Mouse (Mus musculus) kidney, embryonic 14.5 days (tissue): ENCODE measurements around the gene Nr2c2. TPM values are rescaled to one million over a fixed set of nuclear protein-coding genes. Genes with fewer than 3 reads are reported as not detected.

Experiments used
- ATAC-seq: fragments of 200-750 bp; cut with Nextera tagmentation; 2 replicates; pipeline ENCODE4 v1.8.0; 2017; ENCODE audit warnings: moderate number of reproducible peaks, mild to moderate bottlenecking, moderate TSS enrichment, moderate library complexity; ENCODE audit not compliant: low FRiP score, low TSS enrichment
- H3K27ac ChIP-seq: fragments of 300-500 bp; sonication (generic); 2 replicates; pipeline ENCODE4 v1.5.1; 2014; ENCODE audit warnings: low read depth, mild to moderate bottlenecking, low read length, moderate library complexity, mixed read lengths
- H3K27me3 ChIP-seq: fragments of 300-500 bp; sonication (generic); 2 replicates; pipeline ENCODE4 v1.6.1; 2014; ENCODE audit warnings: mild to moderate bottlenecking, low read length; ENCODE audit not compliant: control insufficient read depth, insufficient read depth
- H3K36me3 ChIP-seq: fragments of 300-500 bp; sonication (generic); 2 replicates; pipeline ENCODE4 v1.6.1; 2014; ENCODE audit warnings: low read length, mixed read lengths; ENCODE audit not compliant: control insufficient read depth, insufficient read depth
- H3K4me1 ChIP-seq: fragments of 300-500 bp; sonication (generic); 2 replicates; pipeline ENCODE4 v1.6.1; 2014; ENCODE audit warnings: low read length, mixed read lengths; ENCODE audit not compliant: control insufficient read depth, insufficient read depth
- H3K4me2 ChIP-seq: fragments of 300-500 bp; sonication (generic); replicated peaks from 2 replicates; pipeline ENCODE4 v1.6.1; 2014; ENCODE audit warnings: low read depth, mild to moderate bottlenecking, low read length
- H3K4me3 ChIP-seq: fragments of 300-500 bp; sonication (generic); 2 replicates; pipeline ENCODE4 v1.5.1; 2014; ENCODE audit warnings: mild to moderate bottlenecking, low read length
- H3K9ac ChIP-seq: fragments of 300-500 bp; sonication (generic); 2 replicates; pipeline ENCODE4 v1.6.1; 2014; ENCODE audit warnings: low read depth, mild to moderate bottlenecking, low read length, moderate library complexity
- H3K9me3 ChIP-seq: fragments of 300-500 bp; sonication (generic); 2 replicates; pipeline ENCODE4 v1.6.1; 2016; ENCODE audit warnings: low read length; ENCODE audit not compliant: control insufficient read depth
- WGBS: fragments of 180-500 bp; shearing (Covaris S2); extraction: QIAGEN DNeasy Blood & Tissue Kit; methylation state at CpG from one replicate; pipeline ENCODE4 v1.1.7; 2014; 5-methylcytosine and 5-hydroxymethylcytosine counted together
- polyA plus RNA-seq: library from polyadenylated mRNA; unstranded; fragments of >200 nt; fragmentation: Nextera tagmentation; extraction: Ambion mirVana; gene quantifications from 2 replicates; pipeline ENCODE4 v1.2.1, GENCODE M21; 2014

Nr2c2 gene
- polyA plus RNA-seq, 1 experiment from 2014 or later: 25.4 TPM

DNA sequence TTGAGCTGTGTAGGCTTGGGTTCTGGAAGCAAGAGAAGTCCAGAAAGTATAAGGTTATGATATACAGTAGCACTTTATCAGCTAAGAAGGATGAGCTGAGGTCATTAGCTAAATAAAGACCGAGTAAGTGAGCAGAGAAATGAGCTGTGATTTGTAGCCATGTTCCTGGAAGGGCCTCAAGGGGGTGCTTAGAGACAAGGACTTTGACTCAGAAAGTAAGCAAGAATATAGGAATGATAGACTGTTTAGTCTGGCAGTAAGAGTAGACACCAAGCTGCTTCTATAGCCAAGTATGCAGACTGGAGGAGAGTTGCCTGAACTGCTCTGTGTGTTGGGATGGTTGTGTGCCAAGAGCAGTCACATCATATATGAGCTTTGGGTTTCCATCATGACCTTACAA lies 62.6 kb downstream of the Nr2c2 start:
- Histone ChIP-seq H3K9ac (no peak overlapping the region), H3K36me3 (peaks cover 86% of the 10 kb centered on the region), H3K27ac (no peak overlapping the region), H3K9me3 (no peaks in the 10 kb centered on the region), H3K4me2 (no peak overlapping the region), H3K4me1 (no peaks in the 10 kb centered on the region), H3K4me3 (no peak overlapping the region), H3K27me3 (no peaks in the 10 kb centered on the region)
- ATAC-seq: no peak
- WGBS: 51% methylated on average over 1 of the region's 1 CpGs

DNA sequence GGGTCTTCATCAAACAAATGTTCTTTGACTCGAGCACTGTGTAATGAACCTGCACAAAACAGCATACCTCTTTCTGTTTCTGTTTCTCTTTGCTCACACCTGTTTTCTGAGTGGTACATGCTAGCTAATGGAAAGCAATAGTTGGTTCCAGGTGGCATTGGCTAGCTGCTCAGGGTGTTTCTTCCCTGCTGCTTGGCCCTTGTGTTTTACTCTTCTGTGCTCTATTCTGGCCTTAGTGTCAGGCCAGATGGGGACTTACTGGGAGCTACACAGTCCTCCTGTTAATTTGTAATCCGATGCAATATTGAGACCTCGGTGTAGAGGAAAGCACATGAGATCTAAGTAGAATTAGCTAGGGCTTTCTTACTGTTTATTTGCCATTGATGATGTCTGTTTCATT lies 67.6 kb downstream of the Nr2c2 start:
- no peak overlapping the region for H3K9ac ChIP-seq
- H3K36me3 ChIP-seq: peaks cover 99% of the 10 kb centered on the region
- WGBS: 92% methylated on average over 3 of the region's 3 CpGs
- no peak for ATAC-seq
- no peak overlapping the region for H3K4me3 ChIP-seq
- H3K4me1 ChIP-seq: no peaks in the 10 kb centered on the region
- no peaks in the 10 kb centered on the region for H3K9me3 ChIP-seq
- no peak overlapping the region for H3K4me2 ChIP-seq
- H3K27ac ChIP-seq: no peak overlapping the region
- H3K27me3 ChIP-seq: no peaks in the 10 kb centered on the region

DNA sequence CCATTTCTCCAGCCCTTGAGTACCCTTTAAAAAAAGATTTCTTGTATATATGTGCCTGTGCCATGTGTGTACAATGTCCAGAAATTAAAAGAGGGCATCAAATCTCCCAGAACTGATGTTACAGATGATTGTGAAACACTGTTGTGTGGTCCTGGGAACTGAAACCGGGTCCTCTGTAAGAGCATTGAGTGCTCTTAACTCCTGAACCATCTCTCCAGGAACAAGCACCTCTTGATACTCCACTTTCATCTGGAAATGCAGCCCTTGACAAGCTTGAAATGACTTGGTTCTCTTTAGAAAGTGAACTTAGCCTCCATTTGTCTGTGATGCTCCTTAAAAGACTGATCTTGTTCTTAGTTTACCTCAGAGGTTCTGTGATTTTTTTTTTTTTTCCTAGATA lies 71.5 kb downstream of the Nr2c2 start:
- no peak overlapping the region for H3K9ac ChIP-seq
- no peaks in the 10 kb centered on the region for H3K9me3 ChIP-seq
- peaks cover 92% of the 10 kb centered on the region for H3K36me3 ChIP-seq
- H3K27me3 ChIP-seq: no peaks in the 10 kb centered on the region
- H3K4me1 ChIP-seq: no peaks in the 10 kb centered on the region
- no peak overlapping the region for H3K4me3 ChIP-seq
- WGBS: 89% methylated on average over 1 of the region's 1 CpGs
- ATAC-seq: no peak
- H3K4me2 ChIP-seq: no peak overlapping the region
- H3K27ac ChIP-seq: no peak overlapping the region

GRCm38 (mm10) chr6:92176450-92176849 lies 85.3 kb downstream of the Nr2c2 start:
- Histone ChIP-seq H3K4me3 (no peak overlapping the region), H3K27me3 (no peaks in the 10 kb centered on the region), H3K36me3 (peaks cover 52% of the 10 kb centered on the region), H3K9me3 (0 out of 2 replicates have a peak, but pooled peaks cover 6% of the 10 kb centered on the region), H3K27ac (no peak overlapping the region), H3K9ac (no peak overlapping the region), H3K4me2 (no peak overlapping the region), H3K4me1 (no peaks in the 10 kb centered on the region)
- WGBS: 98% methylated on average over 1 of the region's 1 CpGs
- ATAC-seq: no peak

GRCm38 (mm10) chr6:92183621-92184131 lies 92.5 kb downstream of the Nr2c2 start, which contains the start of gene Mrps25:
TSS of gene Mrps25 (minus strand) at chr6:92184033.
- Histone ChIP-seq H3K27me3 (no peaks in the 10 kb centered on the region), H3K4me1 (peaks cover 12% of the 10 kb centered on the region), H3K4me3 (peak within 1 kb of the TSS; percentile 89), H3K36me3 (peaks cover 17% of the 10 kb centered on the region), H3K4me2 (peak within 1 kb of the TSS; percentile 79), H3K9ac (peak within 1 kb of the TSS; percentile 84), H3K9me3 (0 out of 2 replicates have a peak, but pooled peaks cover 6% of the 10 kb centered on the region), H3K27ac (peak within 1 kb of the TSS; percentile 55; the same call in 1 of the 2 replicates)
- peak; percentile 92 for ATAC-seq
- under 1% methylated on average over 42 of the region's 42 CpGs for WGBS

DNA sequence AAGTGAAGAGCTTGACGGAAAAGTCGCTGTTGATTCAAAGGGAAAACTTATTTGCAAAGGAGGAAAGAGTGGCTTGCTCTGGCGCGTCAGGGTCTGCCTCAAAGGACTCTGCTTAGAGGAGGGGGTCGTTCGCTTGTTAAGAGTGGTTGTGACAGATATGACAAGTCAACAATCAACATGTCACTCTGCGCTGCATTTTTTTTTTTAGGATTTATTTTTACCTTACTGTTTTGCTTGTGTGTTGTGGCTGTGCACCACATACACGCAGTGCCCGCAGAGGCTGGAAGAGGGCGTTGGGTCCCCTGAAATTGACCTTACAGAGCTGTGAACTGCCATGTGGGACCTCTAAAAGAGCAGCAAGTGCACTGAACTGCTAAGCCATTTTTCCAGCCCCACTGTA lies 93.0 kb downstream of the Nr2c2 start:
- Histone ChIP-seq H3K27ac (no peak overlapping the region), H3K27me3 (no peaks in the 10 kb centered on the region), H3K4me1 (peaks cover 12% of the 10 kb centered on the region), H3K9ac (peak overlapping the region; percentile 84; the same call in 1 of the 2 replicates), H3K36me3 (peaks cover 22% of the 10 kb centered on the region), H3K9me3 (0 out of 2 replicates have a peak, but pooled peaks cover 3% of the 10 kb centered on the region), H3K4me3 (peak overlapping the region; percentile 89), H3K4me2 (peak overlapping the region; percentile 79)
- ATAC-seq: peak; percentile 52
- WGBS: 7% methylated on average over 10 of the region's 10 CpGs

DNA sequence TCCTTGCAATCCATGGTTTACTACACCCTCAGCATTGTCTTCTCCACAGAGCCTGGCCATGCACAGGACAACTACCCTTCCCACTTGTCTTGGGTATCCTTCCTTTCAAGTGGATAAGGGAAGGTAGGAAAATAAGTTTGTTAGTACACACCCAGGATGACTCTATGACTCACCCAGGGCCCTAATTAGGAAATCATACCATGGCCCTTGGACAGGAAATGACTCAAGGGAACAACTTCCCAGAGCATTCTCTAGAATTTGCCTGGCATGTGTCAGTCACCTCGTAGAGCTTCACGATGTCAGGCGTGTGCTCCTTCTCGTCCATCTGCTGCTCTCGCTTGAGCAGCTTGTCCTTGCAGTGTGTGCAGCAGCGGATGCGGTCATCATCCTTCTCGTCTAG lies 108.2 kb downstream of the Nr2c2 start:
- Histone ChIP-seq H3K27me3 (no peaks in the 10 kb centered on the region), H3K9me3 (no peaks in the 10 kb centered on the region), H3K4me1 (no peaks in the 10 kb centered on the region), H3K36me3 (peaks cover 73% of the 10 kb centered on the region), H3K4me3 (no peak overlapping the region), H3K27ac (no peak overlapping the region), H3K9ac (no peak overlapping the region), H3K4me2 (no peak overlapping the region)
- WGBS: 92% methylated on average over 8 of the region's 8 CpGs
- no peak for ATAC-seq

- Histone ChIP-seq H3K9me3 (no peaks in the 10 kb centered on the region), H3K27me3 (no peaks in the 10 kb centered on the region), H3K4me3 (peak overlapping the region; percentile 98), H3K36me3 (peaks cover 8% of the 10 kb centered on the region; the same call in 1 of the 2 replicates), H3K27ac (peak overlapping the region; percentile 66), H3K4me2 (peak overlapping the region; percentile 94), H3K9ac (peak overlapping the region; percentile 92), H3K4me1 (peaks cover 13% of the 10 kb centered on the region)
- peak; percentile 56; the same call in 1 of the 2 replicates for ATAC-seq
- WGBS: under 1% methylated on average over 48 of the region's 48 CpGs
Measured at GRCm38 (mm10) chr6:92214055-92214772, 123.0 kb downstream of the Nr2c2 start.

DNA sequence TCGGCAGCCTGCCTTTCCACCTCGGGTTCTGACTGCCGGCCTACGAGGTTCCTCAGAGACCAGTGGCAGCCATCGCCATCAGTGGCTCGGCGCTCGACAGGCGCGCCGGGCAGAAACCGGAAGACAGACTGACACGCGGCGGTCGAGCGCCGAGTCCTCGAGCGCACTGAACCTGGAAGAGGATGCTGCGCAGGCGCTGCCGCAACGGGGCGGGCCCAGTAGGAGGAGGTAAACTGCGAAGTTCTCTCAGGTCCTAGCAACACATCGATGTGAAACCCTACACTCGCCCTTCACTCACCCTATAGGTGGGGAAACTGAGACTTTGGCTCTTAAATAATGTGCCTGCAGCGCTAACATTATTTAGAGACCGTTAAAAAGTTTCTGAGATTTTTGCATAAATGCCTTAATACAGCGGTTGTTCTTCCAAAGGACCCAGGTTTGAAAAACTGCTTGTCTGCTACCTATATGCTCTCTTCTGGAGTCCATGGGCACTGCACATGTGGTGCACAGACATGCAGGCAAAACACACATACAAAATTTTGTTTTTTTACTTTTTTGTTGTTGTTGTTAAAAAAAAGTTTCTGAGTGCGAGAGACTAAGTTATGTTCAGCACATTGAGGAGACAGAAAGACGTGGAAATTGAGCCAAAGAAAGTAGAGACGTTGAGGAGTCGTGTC lies 123.7 kb downstream of the Nr2c2 start, which contains the start of gene Rbsn:
TSS of gene Rbsn (minus strand) at position 153 of the 677 bp plus-strand sequence.
- peak; percentile 94 for ATAC-seq
- peak within 1 kb of the TSS; percentile 92 for H3K9ac ChIP-seq
- 10% methylated on average over 35 of the region's 35 CpGs for WGBS

More for the DNA sequence above, 123.7 kb downstream of the Nr2c2 start, which contains the start of gene Rbsn:
- no peaks in the 10 kb centered on the region for H3K27me3 ChIP-seq
- H3K9me3 ChIP-seq: no peaks in the 10 kb centered on the region
- H3K4me2 ChIP-seq: peak within 1 kb of the TSS; percentile 94
- H3K4me3 ChIP-seq: peak within 1 kb of the TSS; percentile 98
- H3K27ac ChIP-seq: peak within 1 kb of the TSS; percentile 66
- 0 out of 2 replicates have a peak, but pooled peaks cover 3% of the 10 kb centered on the region for H3K36me3 ChIP-seq
- peaks cover 13% of the 10 kb centered on the region for H3K4me1 ChIP-seq
